Mouse (Mus musculus) 416B (cell line): ENCODE measurements around the gene Hs6st3.

Experiments used
- DNase-seq: peaks from one replicate; pipeline ENCODE4 v3.0.0; 2011; ENCODE audit warnings: low read depth

The Hs6st3 gene

DNA sequence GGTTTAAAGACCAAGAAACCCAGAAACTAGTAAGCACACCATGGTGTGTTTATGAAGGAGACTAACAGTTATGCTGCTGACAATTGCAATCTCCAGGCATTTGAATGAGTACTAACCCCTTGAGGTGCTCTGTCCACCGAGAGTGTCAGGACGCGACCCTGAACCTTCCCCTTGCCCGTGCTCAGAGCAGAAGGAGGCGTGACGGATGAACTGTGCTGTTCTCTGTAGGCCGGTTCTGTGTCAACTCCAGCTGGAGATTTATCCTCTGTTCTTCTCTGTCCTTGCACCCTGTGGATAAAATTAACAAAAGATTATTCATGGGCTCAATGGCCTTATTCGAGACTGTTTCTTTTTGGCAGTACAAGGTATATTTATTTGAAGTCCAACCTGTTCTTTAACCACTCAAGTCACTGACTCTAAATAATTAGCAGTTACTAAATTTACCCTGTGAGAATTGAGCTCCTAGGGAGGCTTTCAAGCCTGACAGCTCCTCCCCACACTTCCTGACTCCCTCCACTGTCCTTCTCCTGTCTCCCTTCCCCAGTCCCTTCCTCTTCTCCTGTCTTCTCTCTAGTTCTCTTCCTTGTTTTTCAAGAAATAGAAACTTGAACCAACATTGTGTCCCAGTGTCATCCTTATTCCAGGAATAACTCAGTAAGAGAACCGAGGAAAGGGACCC lies 659.2 kb downstream of the Hs6st3 start:
- DNase-seq = no peak

DNA sequence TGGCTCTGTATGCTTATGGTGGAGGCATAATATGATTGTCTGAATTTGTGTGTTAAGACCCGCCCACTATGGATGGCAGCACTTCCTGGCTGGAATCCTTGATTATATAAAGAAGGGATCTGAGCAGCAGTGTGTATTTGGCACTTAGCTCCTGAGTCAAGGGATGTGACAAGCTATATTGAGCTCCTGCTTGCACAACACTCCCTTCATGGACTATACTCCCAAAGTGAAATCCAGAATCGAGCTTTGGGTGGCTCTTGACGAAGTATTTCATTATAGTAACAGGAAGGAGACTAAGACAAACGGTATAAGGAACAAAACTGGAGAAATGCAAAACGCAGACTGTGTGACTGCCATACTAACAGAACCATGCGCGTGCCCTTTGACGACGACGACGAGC lies 660.4 kb downstream of the Hs6st3 start:
- DNase-seq = no peak

DNA sequence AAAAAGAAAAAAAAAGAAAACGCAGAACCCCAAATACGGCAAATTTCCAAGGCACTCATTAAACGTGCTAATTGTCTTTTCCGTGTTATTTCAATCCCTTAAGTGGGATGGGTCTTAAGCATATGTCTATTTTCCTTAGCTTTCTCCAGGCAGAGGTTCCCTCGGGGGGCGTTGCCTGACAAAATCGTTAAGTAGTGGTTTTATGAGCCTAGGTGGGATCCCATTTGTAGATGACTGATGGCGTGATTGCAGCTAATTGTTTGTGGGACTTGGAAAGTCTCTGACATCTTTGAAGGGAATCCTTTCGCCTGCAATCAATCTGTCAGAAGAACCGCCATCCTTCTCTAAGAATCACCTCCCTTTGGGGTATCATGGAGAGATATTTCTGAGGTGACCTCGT lies 662.7 kb downstream of the Hs6st3 start:
- DNase-seq = no peak

DNA sequence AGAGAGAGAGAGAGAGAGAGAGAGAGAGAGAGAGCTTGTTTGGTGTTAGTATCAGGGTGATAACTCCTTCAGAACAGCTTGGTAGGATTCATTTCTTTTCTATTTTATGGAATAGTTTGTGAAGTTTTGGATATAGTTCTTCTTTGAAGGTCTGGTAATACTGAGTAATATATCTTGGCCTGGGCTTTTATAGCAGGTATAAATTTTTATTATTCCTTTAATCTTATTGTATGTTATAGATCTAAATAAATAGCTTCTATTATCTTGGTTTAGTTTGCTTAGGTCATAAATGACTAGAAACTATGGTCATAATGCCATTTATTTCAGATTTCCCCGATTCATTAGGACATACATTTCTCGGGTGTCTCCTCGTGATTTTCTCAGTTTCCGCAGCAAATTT lies 675.8 kb downstream of the Hs6st3 start:
- no peak for DNase-seq

DNA sequence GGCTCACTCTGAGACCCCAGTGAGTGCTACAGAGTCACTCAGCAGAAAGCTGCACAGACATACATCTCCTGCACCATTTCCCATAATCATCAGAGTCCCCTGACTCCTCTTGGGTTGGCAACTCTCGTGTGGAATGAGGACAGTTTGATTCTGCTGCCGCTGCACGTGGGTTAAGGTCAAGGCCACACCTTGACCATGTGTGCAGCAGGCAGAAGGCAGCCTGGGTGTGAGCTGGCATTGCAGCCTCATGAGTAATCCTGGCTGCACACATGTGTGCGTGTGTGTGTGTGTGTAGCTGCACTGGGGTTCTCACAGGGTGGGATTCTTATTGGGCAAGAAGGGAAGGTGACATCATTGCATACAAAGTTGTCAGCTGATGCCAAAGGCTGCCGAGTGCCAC lies 677.5 kb downstream of the Hs6st3 start:
- no peak for DNase-seq

DNA sequence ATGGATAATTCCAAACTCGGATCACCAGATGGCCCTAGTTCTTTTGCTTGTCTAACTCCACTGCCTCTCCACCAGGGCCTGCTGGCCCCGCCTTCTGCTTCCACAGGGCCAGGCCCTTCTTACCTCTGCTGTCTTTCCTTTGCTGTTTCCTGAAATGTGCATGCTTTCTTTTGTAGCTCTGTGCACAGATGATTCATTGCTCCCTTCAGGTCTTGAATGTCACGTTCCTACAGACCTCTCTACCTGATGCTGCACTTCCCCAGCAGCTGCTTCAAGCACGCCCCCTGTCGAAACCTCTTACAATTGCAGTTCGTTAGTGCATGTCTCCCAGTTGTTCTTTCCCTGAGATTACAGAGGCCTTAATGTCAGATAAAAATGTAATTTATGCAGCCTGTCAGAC lies 682.4 kb downstream of the Hs6st3 start:
- no peak for DNase-seq

DNA sequence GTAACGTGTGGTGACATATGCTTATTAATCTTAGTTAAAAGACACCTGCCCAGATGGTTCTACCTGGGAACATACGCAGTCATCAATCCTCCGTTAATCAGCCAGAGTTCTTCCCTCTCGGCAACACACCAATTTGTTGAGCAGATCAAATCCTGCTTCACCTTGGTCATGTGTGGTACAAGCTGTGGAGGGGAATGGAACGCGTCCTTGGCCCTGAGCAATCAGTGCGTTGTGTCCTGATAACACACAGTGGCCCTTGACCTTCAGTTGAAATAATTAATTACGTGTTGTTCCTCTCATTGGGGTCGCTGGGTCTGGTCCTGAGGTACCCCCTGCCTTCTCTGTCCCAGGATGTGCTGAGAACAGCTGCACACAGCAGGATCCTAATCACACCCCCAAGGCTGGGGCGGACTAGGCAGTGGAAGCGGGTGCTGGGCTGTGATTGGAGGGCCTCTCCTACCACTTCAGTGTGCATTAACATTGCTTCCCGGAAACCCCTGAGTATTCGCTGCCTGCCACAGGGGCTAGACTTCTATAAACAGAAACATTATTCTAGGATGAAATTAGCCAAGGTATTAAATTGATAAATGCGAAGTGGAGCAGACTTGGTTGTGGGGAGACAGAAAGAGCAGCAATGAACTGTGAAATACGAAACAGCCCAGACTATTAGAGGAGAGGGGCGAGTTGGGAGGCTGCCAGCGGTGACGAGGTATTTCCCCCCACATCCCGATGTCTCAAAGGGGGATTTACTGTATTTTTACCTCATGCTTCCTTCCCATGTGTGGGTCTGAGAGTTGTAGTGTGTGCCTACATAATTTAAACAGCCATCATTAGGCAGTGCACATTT lies 693.2 kb downstream of the Hs6st3 start:
- DNase-seq = no peak

DNA sequence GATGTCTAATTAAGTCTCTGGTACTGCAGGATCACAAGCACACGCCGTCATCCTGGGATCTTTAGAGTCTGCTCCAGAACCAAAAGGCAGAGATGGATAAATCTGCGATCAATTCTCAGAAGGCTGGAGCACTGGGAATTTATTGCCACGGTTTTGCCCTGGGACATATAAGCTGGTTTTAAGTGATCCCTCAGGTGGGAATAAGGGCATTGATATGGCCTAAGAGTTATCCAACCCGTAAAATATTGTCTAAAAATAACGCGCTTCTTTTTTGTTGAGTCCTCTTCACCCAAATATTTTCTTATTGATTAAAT lies 693.8 kb downstream of the Hs6st3 start:
- no peak for DNase-seq

DNA sequence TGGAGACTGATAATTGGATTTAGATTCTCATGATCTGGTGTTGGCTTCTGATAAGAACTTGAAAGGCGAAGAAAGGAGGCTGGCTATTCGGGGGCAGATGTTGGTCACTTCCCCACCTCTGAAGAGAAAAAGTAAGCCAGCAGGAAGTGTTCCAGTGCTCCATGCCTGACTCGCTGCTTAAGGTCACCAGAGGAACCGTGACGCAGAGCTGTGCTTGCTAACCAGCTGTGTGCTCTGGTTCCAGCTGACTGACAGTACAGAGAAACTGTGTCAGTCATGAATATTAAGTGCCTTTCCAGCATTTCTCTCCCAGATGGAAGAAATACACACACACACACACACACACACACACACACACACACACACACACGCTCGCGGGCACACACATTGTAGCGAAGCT lies 694.8 kb downstream of the Hs6st3 start:
- no peak for DNase-seq

DNA sequence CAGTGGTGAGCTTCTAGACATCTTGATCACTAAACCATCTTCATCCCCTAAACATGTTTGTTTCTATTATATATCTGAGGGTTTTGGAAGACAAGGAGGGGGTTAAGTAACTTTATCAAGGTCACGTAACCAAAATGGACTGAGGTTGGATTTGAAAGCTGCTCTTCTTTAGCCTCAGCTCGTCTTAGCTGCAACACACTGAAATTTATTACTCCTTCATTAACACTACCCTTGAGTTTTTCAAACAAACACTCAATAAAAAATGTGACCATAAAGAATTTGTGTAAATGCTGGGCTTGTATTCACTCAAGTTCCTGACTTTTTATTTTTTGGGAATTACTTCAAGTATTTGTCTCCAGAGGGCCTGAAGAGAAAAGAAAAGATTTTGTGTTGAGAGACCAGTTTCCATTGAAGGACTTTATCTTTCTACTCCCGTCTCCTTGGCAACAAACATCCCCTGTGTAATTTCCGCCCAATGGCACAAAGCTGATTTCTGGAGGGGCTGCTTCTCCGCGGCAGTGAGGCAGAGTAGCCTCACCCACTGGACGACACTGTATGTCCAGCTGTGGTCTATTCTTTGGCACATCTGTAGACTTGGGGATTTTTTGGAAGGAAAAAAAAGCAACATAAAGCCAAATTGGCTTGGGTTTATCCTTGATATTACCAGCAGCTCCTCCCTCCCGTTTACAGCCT lies 696.0 kb downstream of the Hs6st3 start:
- DNase-seq = no peak

DNA sequence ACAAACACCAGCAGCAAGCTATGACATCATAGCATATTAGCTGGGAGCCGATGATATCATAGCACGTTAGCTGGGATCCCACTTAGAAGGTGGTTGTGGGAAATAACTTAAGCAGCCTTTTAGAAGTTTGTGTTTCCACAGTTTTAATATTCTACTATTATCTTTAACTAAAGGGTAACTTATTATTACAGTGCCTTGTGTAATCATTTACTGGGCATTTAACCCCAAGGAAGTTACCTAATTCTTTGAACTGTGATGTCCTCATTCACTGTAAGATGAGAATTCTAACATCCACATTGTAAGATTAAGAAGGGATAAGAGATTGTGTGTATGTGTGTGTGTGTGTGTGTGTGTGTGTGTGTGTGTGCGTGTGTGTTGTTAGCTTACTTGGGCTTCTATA lies 697.9 kb downstream of the Hs6st3 start:
- DNase-seq = no peak

DNA sequence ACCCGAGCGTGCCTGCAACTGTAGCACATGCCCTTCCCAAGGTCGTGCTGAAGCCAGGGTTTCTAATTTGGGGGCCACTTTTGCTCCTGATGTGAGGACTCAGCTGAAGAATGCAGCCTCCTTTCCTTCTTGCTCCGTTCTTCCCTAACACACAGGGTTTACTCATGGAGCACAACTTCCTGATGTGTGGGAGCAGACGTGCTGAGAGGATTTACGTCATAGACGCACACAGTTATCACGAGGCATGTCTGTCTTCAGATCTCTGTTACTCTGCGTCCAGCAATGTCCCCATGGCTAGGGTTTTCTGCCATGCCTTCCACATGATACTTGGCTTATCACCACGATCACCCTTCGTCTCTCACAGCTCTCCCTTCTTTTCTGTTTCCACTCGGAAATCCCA lies 709.4 kb downstream of the Hs6st3 start:
- no peak for DNase-seq

DNA sequence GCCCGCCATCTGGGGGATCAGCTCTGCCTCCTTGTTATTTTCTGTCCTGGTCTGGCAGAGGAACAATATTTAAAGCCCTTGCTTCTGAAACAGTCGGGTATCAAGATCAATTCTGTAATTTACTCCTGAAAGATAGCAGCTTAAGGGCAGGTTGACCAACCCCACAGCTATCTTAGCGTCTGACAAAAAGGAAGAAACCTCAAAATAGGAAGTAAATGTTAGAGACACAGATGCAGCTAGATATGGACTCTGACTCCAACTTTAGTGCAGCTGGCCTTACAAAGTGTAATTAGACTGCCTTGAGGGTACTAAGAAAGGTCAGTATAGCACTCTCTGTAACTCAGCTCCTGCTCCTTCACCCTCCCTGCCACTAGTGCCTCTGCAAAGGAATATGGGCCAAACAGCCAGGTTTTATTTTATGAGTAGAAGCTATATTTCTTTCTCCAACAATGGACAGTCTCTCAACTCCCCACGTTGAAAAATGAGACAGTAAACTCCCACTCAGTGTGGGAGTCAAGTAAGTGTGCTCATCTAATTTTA lies 710.7 kb downstream of the Hs6st3 start:
- no peak for DNase-seq

DNA sequence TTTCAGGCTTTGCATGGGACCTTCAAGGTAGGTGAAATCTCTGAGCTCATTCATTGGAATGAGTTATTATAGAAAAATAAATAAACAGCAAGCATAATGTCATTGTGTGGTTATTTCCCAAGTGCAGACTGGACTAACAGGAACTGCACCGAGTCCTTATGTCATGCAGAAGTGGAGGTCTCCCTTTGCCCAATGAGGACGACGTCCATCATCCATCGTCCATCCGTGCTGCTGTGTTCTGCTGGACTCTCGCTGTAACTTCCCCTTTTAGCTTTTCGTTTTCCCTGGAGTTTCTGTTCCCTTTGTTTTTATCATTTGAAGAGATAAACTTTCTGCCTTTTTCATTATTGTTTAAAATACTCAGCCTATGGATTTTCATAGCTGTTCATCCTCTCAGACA lies 711.2 kb downstream of the Hs6st3 start:
- no peak for DNase-seq

DNA sequence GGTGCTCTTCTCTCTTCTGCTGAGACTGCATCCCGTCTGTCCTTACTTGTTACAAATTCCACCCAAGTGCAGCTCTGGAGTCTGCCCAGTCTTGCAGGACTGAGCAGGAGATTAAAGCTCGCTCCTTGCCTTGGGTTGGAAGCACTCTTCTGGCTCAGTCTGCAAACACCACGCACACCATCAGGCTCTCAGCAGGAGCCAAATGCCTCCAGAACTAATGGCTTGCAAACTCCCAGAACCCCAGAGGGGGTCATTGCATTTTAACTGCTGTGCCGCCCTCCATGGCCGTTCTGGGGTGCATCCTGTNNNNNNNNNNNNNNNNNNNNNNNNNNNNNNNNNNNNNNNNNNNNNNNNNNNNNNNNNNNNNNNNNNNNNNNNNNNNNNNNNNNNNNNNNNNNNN lies 714.0 kb downstream of the Hs6st3 start:
- no peak for DNase-seq

DNA sequence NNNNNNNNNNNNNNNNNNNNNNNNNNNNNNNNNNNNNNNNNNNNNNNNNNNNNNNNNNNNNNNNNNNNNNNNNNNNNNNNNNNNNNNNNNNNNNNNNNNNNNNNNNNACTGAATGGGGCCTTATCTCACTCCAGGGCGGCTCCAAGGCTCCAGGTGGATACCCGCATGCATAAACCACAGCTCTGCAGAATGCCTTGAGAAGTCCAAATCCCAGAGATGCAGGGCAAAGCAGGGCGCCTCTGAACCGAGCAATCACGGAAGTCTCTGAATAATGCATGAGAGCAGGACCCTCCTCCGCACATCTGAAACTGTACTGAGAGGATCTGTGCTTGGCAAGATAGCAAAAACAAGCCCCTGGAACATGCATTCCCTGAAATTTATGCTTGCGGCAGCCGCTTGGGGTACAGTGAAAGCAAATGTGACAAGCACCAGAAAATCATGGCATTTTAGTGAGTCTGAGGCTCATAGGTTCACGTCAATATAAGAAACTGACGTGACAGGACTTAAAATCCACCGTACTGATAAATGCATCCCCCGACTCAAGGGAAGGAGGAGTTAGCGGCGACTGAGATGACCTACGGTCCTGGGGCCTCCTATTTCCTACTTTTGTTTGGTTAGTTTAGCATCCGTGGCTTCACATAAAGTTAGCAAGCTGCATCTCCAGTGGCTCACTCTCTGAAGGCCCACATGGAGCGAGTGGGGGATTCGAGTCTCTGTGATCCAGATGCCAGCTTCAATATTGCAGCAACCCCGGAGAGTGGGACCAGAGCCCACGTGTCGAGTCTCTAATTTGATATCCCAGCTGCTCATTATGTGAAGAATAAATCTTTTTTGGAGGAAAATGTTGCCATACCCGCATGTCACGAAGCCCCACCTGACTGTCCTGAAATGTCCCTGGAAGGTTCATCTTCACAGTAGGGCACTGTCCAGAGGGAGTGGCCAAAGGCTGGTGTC lies 719.5 kb downstream of the Hs6st3 start:
- DNase-seq = no peak

DNA sequence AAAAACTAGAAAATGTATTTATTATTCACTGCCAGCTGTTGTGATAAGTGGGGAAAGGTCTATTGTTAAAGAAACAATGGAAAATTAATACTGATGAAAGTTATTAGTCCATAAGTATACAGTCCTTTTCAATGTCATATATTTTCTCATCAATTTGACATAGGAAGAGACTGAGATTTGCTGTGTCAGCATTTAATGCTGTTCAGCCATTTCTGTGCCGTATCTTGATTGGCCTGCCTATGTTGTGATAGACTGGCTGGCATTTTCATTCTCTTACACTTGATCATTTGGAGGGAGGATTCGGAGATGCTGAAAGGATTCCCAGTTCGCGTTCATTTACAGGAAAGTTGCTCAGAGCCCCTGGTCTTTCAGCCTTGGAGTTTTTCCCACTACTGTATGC lies 735.5 kb downstream of the Hs6st3 start:
- no peak for DNase-seq

DNA sequence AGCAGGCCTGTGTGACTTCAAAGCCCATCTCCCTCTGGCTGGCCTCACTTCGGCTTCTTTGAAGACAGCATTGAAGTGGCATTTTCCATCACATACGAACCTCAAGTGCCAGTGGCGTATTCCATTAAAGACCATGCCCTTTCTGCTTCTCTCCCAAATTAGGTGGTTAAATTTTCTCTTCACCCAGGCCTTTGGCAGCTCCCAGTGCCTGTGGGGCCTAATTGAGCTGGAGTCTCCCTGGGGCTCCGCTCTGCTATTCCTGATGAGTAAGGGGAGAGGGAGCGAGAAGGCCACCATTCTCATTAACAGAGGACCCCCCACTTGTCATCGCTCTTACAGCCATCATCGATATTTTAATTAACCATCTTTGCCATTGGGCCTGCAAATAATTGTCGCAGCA lies 754.8 kb downstream of the Hs6st3 start:
- no peak for DNase-seq

DNA sequence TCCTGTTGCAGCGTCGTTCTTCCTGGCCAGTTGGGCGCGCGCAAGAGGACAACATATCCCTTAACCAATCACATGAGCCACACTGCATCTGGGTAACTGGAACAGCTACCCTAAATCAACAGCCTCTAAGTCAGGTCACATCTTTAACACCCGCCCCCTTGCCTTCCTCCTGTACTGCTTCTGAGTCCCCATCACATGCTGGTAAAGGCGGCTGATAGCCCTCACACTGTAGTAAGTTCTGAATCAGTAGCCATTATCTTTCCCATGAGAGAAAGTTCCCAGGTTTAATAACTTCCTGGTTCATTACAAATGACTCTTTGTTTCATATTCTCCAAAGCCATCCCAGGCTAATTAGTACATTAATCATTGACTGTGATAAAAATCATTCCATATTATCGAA lies 757.0 kb downstream of the Hs6st3 start:
- no peak for DNase-seq

DNA sequence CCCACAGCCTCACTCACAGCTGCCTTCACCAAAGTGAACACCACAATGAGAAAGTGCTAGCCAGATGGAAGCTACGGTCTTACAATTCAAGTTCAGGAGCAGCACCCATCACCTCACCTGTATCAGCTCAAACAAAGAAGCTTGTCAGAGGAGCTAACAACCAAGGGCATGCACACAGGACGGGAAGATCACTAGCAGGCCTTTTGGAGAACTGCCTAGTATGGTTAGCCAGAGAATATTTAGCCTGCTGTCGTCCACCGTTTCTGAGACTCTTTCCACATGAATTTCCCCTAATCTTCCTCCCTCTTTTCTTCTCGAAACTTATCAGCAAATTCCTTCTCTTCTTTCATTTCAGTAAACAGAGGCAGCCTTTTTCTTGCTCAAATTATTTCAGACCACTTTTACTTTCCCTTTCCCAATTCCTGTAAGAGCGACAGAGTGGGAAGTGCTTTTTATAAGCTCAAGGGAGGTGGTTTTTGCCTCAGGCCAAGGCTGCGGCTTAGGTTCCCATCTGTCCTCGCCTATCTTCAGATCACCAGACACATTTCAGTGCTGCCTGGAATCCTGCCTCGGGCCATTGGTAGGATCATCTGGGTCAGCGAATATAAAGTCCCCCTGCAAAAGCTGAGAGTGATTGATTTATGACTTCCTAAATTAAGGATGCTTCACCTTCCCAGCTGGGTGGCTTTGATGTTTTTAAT lies 757.8 kb downstream of the Hs6st3 start:
- no peak for DNase-seq

DNA sequence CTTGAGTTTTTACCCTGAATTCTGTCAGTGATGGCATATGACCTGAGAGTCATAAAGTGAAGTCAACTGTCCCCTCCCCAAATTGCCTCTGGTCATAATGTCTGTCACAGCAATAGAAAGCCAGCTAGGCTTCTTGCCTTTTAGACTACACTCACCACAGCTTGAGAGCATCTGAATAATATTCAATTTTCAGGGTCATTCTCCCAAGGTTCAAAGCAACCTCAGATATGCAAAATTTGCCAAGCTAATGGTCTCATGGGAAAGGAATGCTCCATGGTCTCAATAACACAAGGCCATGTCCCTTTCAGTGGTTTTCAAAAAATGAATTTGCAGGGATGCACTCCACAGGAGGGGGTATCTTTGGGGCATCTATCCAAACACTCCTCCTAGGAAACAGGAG lies 764.3 kb downstream of the Hs6st3 start:
- no peak for DNase-seq
